Mouse (Mus musculus) spleen, embryonic (tissue): ENCODE measurements at regions not wholly inside any gene's neighbourhood (a gene's known extent, or its start where the extent isn't known, plus 50 kb on each side); places are given as distances from the start of the nearest gene placed in this dataset.

Source experiments
- CTCF ChIA-PET: fragments of 350-600 bp; sonication (Branson Sonifier 250); formaldehyde crosslinking; loops from one replicate; lab custom pipeline; 2022; lab: Charles Lee

DNA sequence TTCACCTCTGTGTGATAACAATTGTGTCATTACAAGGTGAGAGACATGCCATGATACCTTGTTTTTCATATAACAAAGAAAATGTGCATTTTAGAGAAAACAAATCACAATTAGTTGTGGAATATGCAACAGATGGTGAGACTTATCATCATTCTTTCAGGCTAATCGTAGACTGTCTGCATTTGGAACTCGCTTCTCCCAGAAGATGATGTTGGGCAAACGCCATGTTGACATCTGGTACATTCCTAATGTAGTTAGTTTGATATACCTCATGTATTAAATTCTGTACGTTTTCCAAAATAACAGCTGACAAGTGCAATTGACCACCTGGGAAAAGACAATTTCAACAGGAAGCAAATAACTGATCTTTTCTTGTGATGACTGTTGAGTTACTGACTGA lies 482.0 kb upstream of the 4931408C20Rik start:
- CTCF ChIA-PET: interaction anchor here (0.6 kb wide), 1 partner anchor 273 kb away, joined by 4 read pairs; no protein-coding TSS in a partner anchor
